In genomic region chr5:106453886-106454321, GRCm38 (mm10) we compare ENCODE assay signal across 9 mouse cellular contexts. TPM values are rescaled to one million over a fixed set of nuclear protein-coding genes. Genes with fewer than 3 reads are reported as not detected.
DNase-seq lines count a peak whose midpoint lies in the region; ATAC-seq and TF ChIP-seq lines count a peak whose summit lies in the region.
"Had no signal": no experiment of that assay in that cellular context is flagged by ENCODE, and none has a peak within 500 bp of the region (broad histone marks: within the 10 kb centered on the region; RNA-seq: fewer than 3 reads in every experiment).

No protein-coding gene starts in this region.

- no peak for DNase-seq in lung, postnatal 0 days (ENCODE audit: low spot score)
- no peak for DNase-seq in lung, postnatal 14 days
- no peak for DNase-seq in embryonic facial prominence, embryonic 14.5 days (ENCODE audit: low spot score)
- DNase-seq in spleen, adult 18-20 months: no peak
- DNase-seq in left cerebral cortex, adult 2 months (ENCODE audit: extremely low spot score in 1 of 2, low spot score in 2 of 2): no peak
- DNase-seq: kidney, postnatal 36 days; lung, embryonic 14.5 days had no signal

- H3K9ac ChIP-seq in lung, postnatal 0 days (replicated peaks; ENCODE audit: low read depth): no peak overlapping the region
- no peak overlapping the region for H3K9ac ChIP-seq in embryonic facial prominence, embryonic 14.5 days (ENCODE audit: low read depth, low read length)
- no peak overlapping the region for H3K9ac ChIP-seq in limb, embryonic 12.5 days (replicated peaks)
- H3K9ac ChIP-seq in kidney, embryonic 16.5 days (replicated peaks; ENCODE audit: low read length): no peak overlapping the region
- H3K9ac ChIP-seq: lung, embryonic 14.5 days had no signal

- no peak overlapping the region for H3K4me2 ChIP-seq in lung, postnatal 0 days (replicated peaks; ENCODE audit: low read depth, low read length)
- peak overlapping the region; percentile 24; the same call in 1 of the 2 replicates for H3K4me2 ChIP-seq in embryonic facial prominence, embryonic 14.5 days (ENCODE audit: low read depth, low read length)
- H3K4me2 ChIP-seq in limb, embryonic 12.5 days: no peak overlapping the region
- no peak overlapping the region for H3K4me2 ChIP-seq in kidney, embryonic 16.5 days (replicated peaks; ENCODE audit: low read depth, low read length)
- H3K4me2 ChIP-seq: lung, embryonic 14.5 days had no signal

- peaks cover 5% of the 10 kb centered on the region; the same call in 1 of the 2 replicates for H3K4me1 ChIP-seq in lung, postnatal 0 days (ENCODE audit: insufficient read depth, low read depth, low read length)
- peaks cover 11% of the 10 kb centered on the region; the same call in 1 of the 2 replicates for H3K4me1 ChIP-seq in embryonic facial prominence, embryonic 14.5 days (ENCODE audit: control insufficient read depth, insufficient read depth, low read length)
- H3K4me1 ChIP-seq in limb, embryonic 12.5 days (replicated peaks): peaks cover 27% of the 10 kb centered on the region
- peaks cover 12% of the 10 kb centered on the region for H3K4me1 ChIP-seq in kidney, embryonic 16.5 days (ENCODE audit: insufficient read depth, low read length)

- no peak for TF ChIP-seq EP300 in lung, postnatal 0 days (IDR thresholded peaks at IDR 0.05)

- TF ChIP-seq CTCF in lung, postnatal 0 days (IDR thresholded peaks at IDR 0.05): no peak
- no peak for TF ChIP-seq CTCF in left cerebral cortex, adult 2 months (IDR thresholded peaks at IDR 0.05)

- no peak overlapping the region for H3K27ac ChIP-seq in lung, postnatal 0 days (ENCODE audit: low read length)
- H3K27ac ChIP-seq in embryonic facial prominence, embryonic 14.5 days (replicated peaks; ENCODE audit: low read depth, low read length): no peak overlapping the region
- no peak overlapping the region for H3K27ac ChIP-seq in limb, embryonic 12.5 days
- H3K27ac ChIP-seq in left cerebral cortex, adult 2 months: no peak overlapping the region
- no peak overlapping the region for H3K27ac ChIP-seq in kidney, embryonic 16.5 days (ENCODE audit: low read length)

- H3K27me3 ChIP-seq in lung, postnatal 0 days (replicated peaks; ENCODE audit: insufficient read depth, low read length): peaks cover 83% of the 10 kb centered on the region
- peaks cover 95% of the 10 kb centered on the region for H3K27me3 ChIP-seq in embryonic facial prominence, embryonic 14.5 days (replicated peaks; ENCODE audit: control insufficient read depth, insufficient read depth, low read length)
- peaks cover 93% of the 10 kb centered on the region for H3K27me3 ChIP-seq in limb, embryonic 12.5 days
- peaks cover 93% of the 10 kb centered on the region for H3K27me3 ChIP-seq in kidney, embryonic 16.5 days (ENCODE audit: insufficient read depth, low read length)

- 2% methylated on average over 13 of the region's 13 CpGs for WGBS in lung, postnatal 0 days
- 0% methylated on average over 13 of the region's 13 CpGs for WGBS in embryonic facial prominence, embryonic 14.5 days
- under 1% methylated on average over 13 of the region's 13 CpGs for WGBS in limb, embryonic 12.5 days
- WGBS in kidney, embryonic 16.5 days: 1% methylated on average over 13 of the region's 13 CpGs

- intact Hi-C loops in left cerebral cortex, adult 2 months (cut with DNase I): no loop called here

- ATAC-seq in lung, postnatal 0 days: no peak
- no peak for ATAC-seq in embryonic facial prominence, embryonic 14.5 days (ENCODE audit: low read depth)
- ATAC-seq in limb, embryonic 12.5 days (ENCODE audit: insufficient number of reproducible peaks, insufficient read depth, low FRiP score, low TSS enrichment, low read depth): no peak
- no peak; the same call in 1 of the 2 replicates for ATAC-seq in kidney, embryonic 16.5 days (ENCODE audit: low FRiP score, low TSS enrichment)

- H3K9me3 ChIP-seq in lung, postnatal 0 days (ENCODE audit: low read length): no peaks in the 10 kb centered on the region
- H3K9me3 ChIP-seq in embryonic facial prominence, embryonic 14.5 days (ENCODE audit: control insufficient read depth, low read length): no peaks in the 10 kb centered on the region
- H3K9me3 ChIP-seq in limb, embryonic 12.5 days: no peaks in the 10 kb centered on the region
- H3K9me3 ChIP-seq in kidney, embryonic 16.5 days (ENCODE audit: low read length): no peaks in the 10 kb centered on the region

- 0 out of 2 replicates have a peak overlapping the region, but pooled peaks have one; percentile 10 for H3K4me3 ChIP-seq in lung, postnatal 0 days (ENCODE audit: low read depth, low read length)
- peak overlapping the region; percentile 16; the same call in 1 of the 2 replicates for H3K4me3 ChIP-seq in embryonic facial prominence, embryonic 14.5 days (ENCODE audit: low read depth, low read length)
- H3K4me3 ChIP-seq in limb, embryonic 12.5 days (replicated peaks): 0 out of 2 replicates have a peak overlapping the region, but pooled peaks have one; percentile 18
- H3K4me3 ChIP-seq in left cerebral cortex, adult 2 months: no peak overlapping the region
- no peak overlapping the region for H3K4me3 ChIP-seq in kidney, embryonic 16.5 days (ENCODE audit: low read length)

- H3K36me3 ChIP-seq in lung, postnatal 0 days (ENCODE audit: insufficient read depth, low read length): no peaks in the 10 kb centered on the region
- H3K36me3 ChIP-seq in embryonic facial prominence, embryonic 14.5 days (ENCODE audit: control insufficient read depth, insufficient read depth, low read length): no peaks in the 10 kb centered on the region
- no peaks in the 10 kb centered on the region for H3K36me3 ChIP-seq in limb, embryonic 12.5 days
- H3K36me3 ChIP-seq in kidney, embryonic 16.5 days (ENCODE audit: insufficient read depth, low read length): no peaks in the 10 kb centered on the region

RNA-seq across cellular contexts. Expression of gene Barhl2, which starts 4.1 kb away (rescaled TPM):
- polyA plus RNA-seq in lung, postnatal 0 days (2015; fragmentation: Nextera tagmentation; extraction: Ambion mirVana): not detected in 2 replicates
- polyA plus RNA-seq in embryonic facial prominence, embryonic 14.5 days (2014; fragmentation: Nextera tagmentation; extraction: Ambion mirVana): not detected in 2 replicates
- not detected in 2 replicates for polyA plus RNA-seq in limb, embryonic 12.5 days (2016; fragmentation: Nextera tagmentation; extraction: Ambion mirVana)
- under 1 TPM; 0.82 to 0.95 TPM for total RNA-seq in left cerebral cortex, adult 2 months (2021)
- polyA plus RNA-seq in kidney, embryonic 16.5 days (2015; fragmentation: Nextera tagmentation; extraction: Ambion mirVana): not detected in 2 replicates
- polyA plus RNA-seq: lung, embryonic 14.5 days had no signal

Comparison
In these comparisons a context has a peak if more than half of its experiments do, and no peak if none do; other contexts are left out.
1. H3K4me3 ChIP-seq: peak in lung, postnatal 0 days (single experiment), embryonic facial prominence, embryonic 14.5 days (single experiment) and limb, embryonic 12.5 days (single experiment); none in left cerebral cortex, adult 2 months (single experiment) and kidney, embryonic 16.5 days (single experiment).